Mouse (Mus musculus): Measurements from ENCODE around the gene Nrp2. TPM values are rescaled to one million over a fixed set of nuclear protein-coding genes. Genes with fewer than 3 reads are reported as not detected.

The Nrp2 gene
- polyA plus RNA-seq (2015; fragmentation: Nextera tagmentation; extraction: Ambion mirVana), result 15.9 and 18.7 TPM in 2 replicates

- Histone ChIP-seq H3K4me2 (replicated peaks) (peak within 1 kb of the TSS; percentile 98), H3K27me3 (peaks cover 50% of the 10 kb centered on the region), H3K36me3 (no peaks in the 10 kb centered on the region), H3K4me1 (replicated peaks) (peaks cover 67% of the 10 kb centered on the region), H3K27ac (peak within 1 kb of the TSS; percentile 82), H3K9me3 (no peaks in the 10 kb centered on the region), H3K4me3 (replicated peaks) (peak within 1 kb of the TSS; percentile 70), H3K9ac (replicated peaks) (peak within 1 kb of the TSS; percentile 83)
- ATAC-seq, result peak; percentile 85
- WGBS, result under 1% methylated on average over 68 of the region's 76 CpGs
Measured at GRCm38 (mm10) chr1:62703158-62704116, at the start of gene Nrp2. Gene Nrp2 (plus strand): TSS chr1:62703285.

- Histone ChIP-seq H3K4me2 (replicated peaks) (no peak overlapping the region), H3K36me3 (no peaks in the 10 kb centered on the region), H3K27ac (no peak overlapping the region), H3K9me3 (no peaks in the 10 kb centered on the region), H3K4me3 (replicated peaks) (no peak overlapping the region), H3K27me3 (no peaks in the 10 kb centered on the region), H3K9ac (replicated peaks) (no peak overlapping the region), H3K4me1 (replicated peaks) (peaks cover 14% of the 10 kb centered on the region)
- no peak for ATAC-seq
- WGBS, result 66% methylated on average over 6 of the region's 6 CpGs
Measured at GRCm38 (mm10) chr1:62654436-62654835, 48.6 kb upstream of the Nrp2 start.

DNA sequence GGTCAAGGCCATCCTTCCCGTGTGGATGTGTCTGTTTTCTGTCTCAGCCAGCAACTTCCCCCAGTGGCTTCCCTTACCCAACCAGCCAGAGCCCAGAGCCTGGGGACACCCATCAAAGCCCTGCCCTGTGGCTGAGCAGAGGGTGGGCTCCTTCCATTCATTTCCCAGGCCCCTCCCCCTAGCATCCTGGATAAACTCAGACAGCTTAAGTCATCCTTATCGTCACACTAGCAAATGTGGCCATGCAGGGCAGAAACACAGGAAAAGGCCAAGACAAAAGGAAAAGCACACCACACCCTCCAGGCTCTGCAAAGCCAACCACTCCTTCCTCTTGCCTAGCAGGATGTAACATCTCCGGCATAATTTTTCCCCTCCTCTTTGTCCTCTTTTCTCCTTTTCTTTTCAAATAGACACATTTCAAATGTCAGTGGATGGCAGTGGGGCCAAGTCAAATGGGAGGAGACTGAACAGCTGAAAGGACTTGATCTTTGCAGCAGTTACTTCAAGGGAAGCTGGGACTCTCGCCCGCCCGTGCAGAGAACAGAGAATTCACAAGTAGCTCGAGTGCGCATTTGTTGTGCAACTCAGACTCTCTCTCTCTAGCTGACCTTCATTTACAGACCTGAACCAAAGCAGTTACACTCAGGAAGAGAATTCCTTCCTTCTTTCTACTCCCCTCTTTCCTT lies 38.0 kb upstream of the Nrp2 start:
- H3K27me3 ChIP-seq, result no peaks in the 10 kb centered on the region
- no peak overlapping the region for H3K4me2 ChIP-seq (replicated peaks)
- 0 out of 2 replicates have a peak overlapping the region, but pooled peaks have one; percentile 6 for H3K27ac ChIP-seq
- H3K9ac ChIP-seq (replicated peaks), result no peak overlapping the region
- peak; percentile 63; the same call in 1 of the 2 replicates for ATAC-seq
- no peaks in the 10 kb centered on the region for H3K36me3 ChIP-seq
- no peaks in the 10 kb centered on the region for H3K9me3 ChIP-seq
- no peak overlapping the region for H3K4me3 ChIP-seq (replicated peaks)
- H3K4me1 ChIP-seq (replicated peaks), result peaks cover 8% of the 10 kb centered on the region
- WGBS, result 33% methylated on average over 8 of the region's 8 CpGs

DNA sequence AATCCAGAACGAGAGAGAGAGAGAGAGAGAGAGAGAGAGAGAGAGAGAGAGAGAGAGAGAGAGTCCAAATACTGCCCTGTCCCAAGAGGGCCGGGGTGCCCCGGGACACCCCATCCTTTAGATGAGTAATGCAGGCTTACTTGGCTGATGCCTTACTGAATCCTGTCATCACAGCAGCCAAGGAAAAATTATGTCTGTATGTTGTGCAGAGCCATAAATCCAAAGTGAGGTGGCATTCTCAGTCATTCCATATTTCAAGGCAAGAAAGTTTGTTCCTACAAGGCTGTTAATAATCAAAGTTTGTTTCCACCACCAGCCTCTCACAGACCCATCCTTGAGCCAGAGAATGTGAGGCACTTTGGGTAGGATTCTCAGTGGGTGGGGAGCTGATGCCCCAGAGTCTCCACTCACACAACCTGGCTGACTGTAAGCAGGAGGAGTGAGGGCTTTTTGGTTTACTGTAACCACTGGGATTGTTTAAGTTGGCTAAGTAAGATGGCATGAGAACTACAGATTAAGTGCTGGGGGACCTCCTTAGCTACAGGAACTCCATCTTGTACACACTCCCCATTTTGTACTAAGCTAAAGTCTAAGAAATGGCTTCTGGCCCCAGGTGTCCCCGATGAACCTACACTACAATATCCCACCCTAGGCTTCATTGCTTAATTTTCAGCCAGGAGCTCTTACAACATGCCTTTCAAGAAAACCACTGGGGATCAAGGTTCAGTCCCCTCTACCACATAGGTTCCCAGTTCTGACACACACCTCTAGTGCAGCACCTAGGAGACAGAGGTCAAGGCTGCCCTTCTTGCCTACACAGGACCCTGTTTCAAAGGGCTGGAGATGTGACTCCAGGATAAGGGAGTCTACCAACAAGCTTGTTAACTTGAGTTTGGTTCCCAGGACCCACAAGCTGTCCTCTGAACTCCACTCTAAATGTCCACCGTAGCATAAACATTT lies 37.0 kb upstream of the Nrp2 start:
- H3K4me2 ChIP-seq (replicated peaks), result no peak overlapping the region
- ATAC-seq, result no peak
- no peak overlapping the region for H3K9ac ChIP-seq (replicated peaks)
- WGBS, result 78% methylated on average over 5 of the region's 5 CpGs
- no peaks in the 10 kb centered on the region for H3K9me3 ChIP-seq
- no peaks in the 10 kb centered on the region for H3K36me3 ChIP-seq
- peaks cover 8% of the 10 kb centered on the region for H3K4me1 ChIP-seq (replicated peaks)
- no peak overlapping the region for H3K4me3 ChIP-seq (replicated peaks)
- no peak overlapping the region for H3K27ac ChIP-seq
- H3K27me3 ChIP-seq, result no peaks in the 10 kb centered on the region

GRCm38 (mm10) chr1:62666780-62667179 lies 36.3 kb upstream of the Nrp2 start:
- no peaks in the 10 kb centered on the region for H3K36me3 ChIP-seq
- WGBS, result 85% methylated on average over 5 of the region's 5 CpGs
- no peak overlapping the region for H3K4me3 ChIP-seq (replicated peaks)

DNA sequence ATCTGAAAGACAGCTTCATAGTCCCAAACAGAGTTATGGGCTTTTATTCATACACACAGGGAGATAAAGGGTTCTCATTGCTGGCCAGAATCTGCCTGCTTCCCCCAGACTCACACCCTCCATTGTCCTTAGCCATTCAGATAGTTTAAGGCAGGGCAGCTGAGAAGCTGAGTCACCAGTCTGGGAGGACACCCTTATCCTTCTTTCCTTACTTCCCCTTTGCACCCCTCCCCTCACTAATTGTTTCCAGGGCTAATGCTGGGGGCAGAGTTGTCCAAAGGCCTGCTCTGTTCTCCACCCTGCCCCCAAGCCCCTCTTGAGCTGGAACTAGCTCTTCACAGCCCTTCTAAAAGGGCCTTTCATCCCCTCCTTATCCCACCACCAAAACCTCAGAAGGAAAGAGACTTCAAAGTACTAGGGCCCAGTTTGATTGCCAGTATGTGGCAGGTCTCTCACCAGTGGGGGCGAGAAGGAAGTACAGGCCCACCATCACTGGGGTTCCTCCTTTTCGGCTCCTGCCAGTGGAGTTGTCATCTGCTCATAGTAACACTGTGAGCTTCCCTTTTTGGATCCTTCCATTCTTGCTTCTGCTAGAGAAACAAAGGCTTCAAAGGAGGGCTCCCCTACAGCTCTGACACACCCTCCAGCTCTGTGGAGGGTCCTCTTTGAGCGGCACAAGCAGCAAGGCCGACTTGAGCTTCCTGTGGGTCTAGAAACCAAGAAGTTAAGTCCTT lies 24.3 kb upstream of the Nrp2 start:
- H3K9me3 ChIP-seq, result peaks cover 6% of the 10 kb centered on the region; the same call in 1 of the 2 replicates
- H3K27me3 ChIP-seq, result no peaks in the 10 kb centered on the region
- no peaks in the 10 kb centered on the region for H3K36me3 ChIP-seq
- H3K4me3 ChIP-seq (replicated peaks), result no peak overlapping the region
- H3K4me1 ChIP-seq (replicated peaks), result peaks cover 16% of the 10 kb centered on the region
- no peak for ATAC-seq
- no peak overlapping the region for H3K27ac ChIP-seq
- H3K4me2 ChIP-seq (replicated peaks), result no peak overlapping the region
- no peak overlapping the region for H3K9ac ChIP-seq (replicated peaks)
- WGBS, result 42% methylated on average over 4 of the region's 4 CpGs

More at GRCm38 (mm10) chr1:62666780-62667179, 36.3 kb upstream of the Nrp2 start:
- Histone ChIP-seq H3K4me1 (replicated peaks) (peaks cover 8% of the 10 kb centered on the region), H3K27ac (no peak overlapping the region), H3K27me3 (no peaks in the 10 kb centered on the region), H3K9me3 (no peaks in the 10 kb centered on the region), H3K4me2 (replicated peaks) (no peak overlapping the region), H3K9ac (replicated peaks) (no peak overlapping the region)
- no peak for ATAC-seq

- H3K4me1 ChIP-seq (replicated peaks), result peaks cover 16% of the 10 kb centered on the region
- no peak overlapping the region for H3K4me3 ChIP-seq (replicated peaks)
- no peak overlapping the region for H3K9ac ChIP-seq (replicated peaks)
- peaks cover 6% of the 10 kb centered on the region; the same call in 1 of the 2 replicates for H3K9me3 ChIP-seq
- no peak for ATAC-seq
- no peak overlapping the region for H3K27ac ChIP-seq
- no peaks in the 10 kb centered on the region for H3K27me3 ChIP-seq
- no peaks in the 10 kb centered on the region for H3K36me3 ChIP-seq
- H3K4me2 ChIP-seq (replicated peaks), result no peak overlapping the region
- WGBS, result 89% methylated on average over 2 of the region's 2 CpGs
Measured at GRCm38 (mm10) chr1:62679466-62679865, 23.6 kb upstream of the Nrp2 start.

- peak; percentile 78 for ATAC-seq
- Histone ChIP-seq H3K9me3 (peaks cover 3% of the 10 kb centered on the region; the same call in 1 of the 2 replicates), H3K4me3 (replicated peaks) (no peak overlapping the region), H3K9ac (replicated peaks) (no peak overlapping the region), H3K27ac (peak overlapping the region; percentile 65), H3K4me1 (replicated peaks) (peaks cover 16% of the 10 kb centered on the region), H3K27me3 (no peaks in the 10 kb centered on the region), H3K36me3 (no peaks in the 10 kb centered on the region), H3K4me2 (replicated peaks) (peak overlapping the region; percentile 31)
- 32% methylated on average over 21 of the region's 21 CpGs for WGBS
Measured at GRCm38 (mm10) chr1:62682456-62683385, 20.4 kb upstream of the Nrp2 start.

- Histone ChIP-seq H3K27me3 (no peaks in the 10 kb centered on the region), H3K4me1 (replicated peaks) (peaks cover 16% of the 10 kb centered on the region), H3K9me3 (no peaks in the 10 kb centered on the region), H3K9ac (replicated peaks) (no peak overlapping the region), H3K27ac (no peak overlapping the region), H3K4me2 (replicated peaks) (peak overlapping the region; percentile 31; the same call in 1 of the 2 replicates), H3K36me3 (no peaks in the 10 kb centered on the region), H3K4me3 (replicated peaks) (no peak overlapping the region)
- no peak for ATAC-seq
- 89% methylated on average over 2 of the region's 2 CpGs for WGBS
Measured at GRCm38 (mm10) chr1:62683498-62683897, 19.6 kb upstream of the Nrp2 start.

GRCm38 (mm10) chr1:62687511-62687910 lies 15.6 kb upstream of the Nrp2 start:
- no peak for ATAC-seq
- H3K9ac ChIP-seq (replicated peaks), result no peak overlapping the region
- H3K9me3 ChIP-seq, result no peaks in the 10 kb centered on the region
- H3K36me3 ChIP-seq, result no peaks in the 10 kb centered on the region
- no peak overlapping the region for H3K4me2 ChIP-seq (replicated peaks)
- 87% methylated on average over 8 of the region's 8 CpGs for WGBS
- H3K27me3 ChIP-seq, result no peaks in the 10 kb centered on the region
- H3K27ac ChIP-seq, result no peak overlapping the region
- H3K4me1 ChIP-seq (replicated peaks), result peaks cover 9% of the 10 kb centered on the region
- H3K4me3 ChIP-seq (replicated peaks), result no peak overlapping the region

Data from midbrain, embryonic 13.5 days (tissue).